Mouse (Mus musculus) right cerebral cortex, postnatal 14 days (tissue): ENCODE results near the gene Lrrc58.

Source experiments
- DNase-seq: peaks from one replicate; pipeline ENCODE4 v3.0.0; 2022

Gene Lrrc58

GRCm38 (mm10) chr16:37929006-37929405, 60.8 kb downstream of the Lrrc58 start:
- DNase-seq: no peak

GRCm38 (mm10) chr16:37929626-37930025, 61.4 kb downstream of the Lrrc58 start:
- no peak for DNase-seq

- DNase-seq: no peak
These were observed 66.7 kb downstream of the Lrrc58 start for GRCm38 (mm10) chr16:37934932-37935331.

- DNase-seq: no peak
These were observed 69.1 kb downstream of the Lrrc58 start for GRCm38 (mm10) chr16:37937276-37937675.
